Mouse (Mus musculus): ENCODE results near the gene Bglap2.
"Not testable (repeated sequence)": the region's sequence is repeated elsewhere in the genome, so short reads cannot be mapped to it uniquely, and the experiment has no call there.

Bglap2 gene

DNA sequence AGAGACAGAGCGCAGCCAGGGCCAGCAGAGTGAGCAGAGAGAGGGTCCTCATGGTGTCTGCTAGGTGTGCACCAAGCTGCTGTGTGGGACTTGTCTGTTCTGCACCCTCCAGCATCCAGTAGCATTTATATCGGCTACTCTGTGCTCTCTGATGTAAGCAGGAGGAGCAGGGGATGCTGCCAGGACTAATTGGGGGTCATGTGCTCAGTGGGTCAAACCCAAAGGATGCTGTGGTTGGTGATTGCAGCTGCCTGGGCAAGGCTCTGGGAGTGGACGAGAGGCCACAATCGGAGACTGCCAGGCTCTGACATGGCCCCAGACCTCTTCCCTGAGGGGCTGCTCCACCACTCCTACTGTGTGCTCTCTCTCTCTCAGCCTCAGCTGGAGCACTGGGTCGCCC is at the start of gene Bglap2:
TSS of gene Bglap2 (minus strand) at position 101 of the 400 bp plus-strand sequence.
- not testable (repeated sequence) for DNase-seq (ENCODE audit: low read depth)

DNA sequence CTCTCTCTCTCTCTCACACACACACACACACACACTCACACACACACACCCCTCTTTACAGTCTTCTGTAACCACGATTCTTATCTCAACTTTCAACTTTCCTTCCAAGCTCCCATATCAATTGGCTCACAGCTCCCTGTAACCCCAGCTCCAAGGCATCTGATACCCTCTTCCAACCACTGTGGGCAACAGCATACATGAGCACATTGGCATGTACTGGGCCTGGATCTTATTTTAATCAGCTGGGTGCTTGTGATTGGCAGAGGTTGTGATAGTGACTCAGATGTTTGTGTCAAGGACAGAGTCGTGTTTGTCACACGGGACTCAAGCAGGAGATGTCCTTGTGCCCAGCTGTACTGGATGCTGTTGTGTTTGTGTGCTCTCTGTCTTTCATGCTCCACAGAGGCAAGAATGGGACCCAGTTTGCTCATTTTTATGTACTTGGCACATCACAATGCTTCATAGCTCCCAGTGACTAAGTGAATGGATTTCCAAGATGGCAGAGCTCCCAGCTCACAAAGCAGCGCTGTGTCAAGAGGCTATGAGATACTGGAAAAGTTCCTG is 48.9 kb upstream of the Bglap2 start:
- no peak for DNase-seq (ENCODE audit: low read depth)

DNA sequence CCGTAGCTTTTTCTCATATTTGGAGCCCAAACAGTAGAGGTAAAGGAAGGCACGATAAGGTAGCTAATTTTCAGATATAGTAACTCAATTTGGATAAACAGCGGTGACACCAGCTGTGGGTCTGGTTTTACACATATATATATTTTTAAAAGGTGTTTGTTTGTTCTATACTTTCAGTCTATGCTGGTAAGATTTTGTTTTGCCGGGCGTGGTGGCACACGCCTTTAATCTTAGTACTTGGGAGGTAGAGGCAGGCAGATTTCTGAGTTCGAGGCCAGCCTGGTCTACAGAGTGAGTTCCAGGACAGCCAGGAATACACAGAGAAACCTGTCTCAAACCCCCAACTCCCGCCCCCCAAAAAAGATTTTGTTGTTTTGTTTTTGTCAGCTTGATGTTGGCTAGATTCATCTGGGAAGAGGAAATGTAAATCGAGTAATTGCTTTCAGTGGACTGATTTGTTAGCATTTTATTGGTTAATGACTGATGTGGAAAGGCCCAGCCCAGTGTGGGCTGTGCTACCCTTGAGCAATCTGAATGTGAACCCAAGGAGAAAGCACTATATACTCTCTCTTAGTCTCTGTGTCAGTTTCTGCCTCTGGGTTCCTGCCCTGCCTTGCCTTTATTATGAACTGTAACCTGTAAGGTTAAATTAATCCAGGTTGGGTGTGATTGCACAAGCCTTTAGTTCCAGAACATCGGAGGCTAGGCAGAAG is 47.4 kb upstream of the Bglap2 start:
- no peak for DNase-seq (ENCODE audit: low read depth)

DNA sequence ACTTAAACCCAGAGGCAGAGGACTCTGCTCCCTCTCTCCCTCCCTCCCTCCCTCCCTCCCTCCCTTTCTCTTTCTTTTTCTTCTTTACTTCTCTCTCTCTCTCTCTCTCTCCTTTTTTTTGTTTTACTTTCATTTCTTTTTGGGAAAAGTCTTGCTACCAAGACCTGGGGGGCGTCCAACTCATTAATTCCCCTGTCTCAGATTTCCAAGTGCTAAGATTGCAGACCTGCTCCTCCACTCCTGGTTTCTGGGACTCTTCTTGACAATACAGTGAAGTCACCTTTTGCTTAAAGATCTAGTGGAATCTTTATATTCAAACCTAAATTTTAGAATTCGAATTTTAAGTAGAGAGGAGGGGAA is 46.8 kb upstream of the Bglap2 start:
- no peak for DNase-seq (ENCODE audit: low read depth)

DNA sequence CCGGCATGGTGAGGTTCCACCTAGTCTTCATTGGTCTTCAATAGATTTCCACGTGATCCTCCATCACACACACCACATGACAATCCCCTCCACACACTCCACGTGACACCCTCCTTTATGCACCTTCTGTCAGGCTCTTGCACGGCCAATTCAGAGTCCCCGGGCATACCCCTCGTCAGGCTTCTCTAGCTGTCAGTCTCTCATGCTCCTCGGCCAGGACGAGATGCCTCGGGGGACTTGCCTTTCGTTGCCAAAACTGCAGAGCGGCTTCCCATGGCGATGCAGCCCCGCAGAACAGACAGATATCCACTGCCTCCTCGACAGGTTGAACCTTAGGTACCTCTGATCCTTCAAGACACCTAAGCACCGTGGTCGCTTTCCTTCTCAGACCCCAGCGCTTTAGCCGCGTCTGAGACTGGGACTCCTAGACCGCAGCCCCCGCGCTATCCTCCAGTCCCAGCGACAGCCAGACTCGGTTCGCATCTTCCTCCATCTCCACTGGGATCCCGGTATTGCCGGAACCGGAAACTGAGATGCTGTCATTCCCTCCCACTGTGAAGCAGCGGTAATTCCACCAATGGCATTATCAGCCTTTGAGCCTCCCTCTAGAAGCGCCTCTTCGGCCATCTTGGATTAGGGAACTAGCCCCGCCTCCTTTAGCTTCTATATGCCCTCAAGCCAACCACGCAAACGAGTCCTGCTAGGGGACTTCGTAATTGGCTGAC is 46.3 kb upstream of the Bglap2 start, which contains the start of gene Slc25a44:
TSS of gene Slc25a44 (minus strand) at position 535 of the 725 bp plus-strand sequence.
- DNase-seq (ENCODE audit: low read depth) = peak; percentile 97

DNA sequence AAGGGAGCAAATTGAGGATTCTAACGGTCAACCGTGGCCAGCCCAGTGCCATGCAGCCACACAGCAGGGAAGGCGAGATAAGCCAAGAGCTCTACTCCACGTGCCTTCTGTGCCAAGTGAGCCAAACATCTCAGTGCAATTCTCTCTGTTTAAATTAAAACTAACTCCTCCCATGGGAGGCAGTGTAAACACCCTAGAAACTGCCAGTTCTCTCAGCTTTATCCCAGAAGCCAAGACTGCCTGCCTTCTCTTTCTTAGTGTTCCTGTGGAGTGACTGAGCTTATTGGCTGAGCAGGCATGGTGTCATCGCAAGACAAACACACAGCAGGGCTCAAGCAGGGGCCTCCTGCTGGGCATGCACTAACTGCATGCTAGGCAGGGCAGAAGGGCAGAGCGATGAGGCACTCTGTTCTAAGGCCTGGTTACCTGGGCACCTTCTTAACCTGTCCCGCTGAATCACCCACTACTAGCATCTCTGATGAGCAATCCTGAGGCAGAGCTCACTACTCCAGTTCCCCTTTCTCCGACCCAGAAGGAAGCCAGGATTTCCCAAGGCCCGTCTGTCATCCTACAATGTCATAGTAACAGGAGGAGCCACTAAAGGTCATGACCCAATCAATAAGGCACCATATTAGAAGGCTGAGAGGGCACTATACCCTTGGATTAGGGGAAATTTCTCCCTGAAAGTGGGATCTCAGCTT is 43.7 kb upstream of the Bglap2 start:
- DNase-seq (ENCODE audit: low read depth) = no peak

DNA sequence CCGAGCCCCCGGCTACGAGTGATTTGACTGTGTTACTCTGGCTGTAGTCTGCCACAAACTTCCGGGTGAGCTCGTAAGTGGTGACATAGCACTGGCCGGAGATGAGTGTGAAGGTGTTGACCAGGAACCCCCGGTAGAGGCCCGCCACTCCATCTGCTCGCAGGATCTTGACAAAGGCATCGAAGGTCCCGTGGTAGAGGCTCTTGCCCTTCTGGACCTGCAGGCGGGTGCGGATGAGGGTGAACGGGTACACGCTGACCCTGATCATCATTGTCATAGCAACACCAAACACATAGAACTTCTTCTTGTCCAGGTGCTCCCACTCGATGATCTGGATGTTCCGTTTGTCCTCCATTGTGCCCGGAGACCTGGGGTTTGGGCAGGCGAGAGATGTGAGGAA is 42.3 kb upstream of the Bglap2 start:
- DNase-seq (ENCODE audit: low read depth) = no peak

DNA sequence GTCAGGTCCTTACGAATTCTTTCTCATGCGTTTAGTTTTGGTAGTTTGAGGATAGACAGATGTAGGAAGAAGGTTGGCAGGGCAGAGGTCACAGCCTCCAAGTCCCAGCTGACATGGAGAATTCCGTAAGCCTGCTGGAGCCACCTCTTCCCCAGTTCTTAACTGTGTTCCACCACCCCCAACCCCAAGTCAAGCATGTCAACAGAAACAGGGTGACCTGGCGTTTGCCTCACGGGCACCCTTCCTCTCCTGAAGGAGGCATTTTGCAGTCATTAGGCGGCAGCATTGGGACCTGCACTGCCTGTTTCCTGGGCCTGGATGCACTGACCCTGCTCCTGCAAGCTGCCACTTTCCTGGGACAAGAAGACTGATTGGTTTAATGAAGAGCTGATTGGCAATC is 39.5 kb upstream of the Bglap2 start:
- no peak for DNase-seq (ENCODE audit: low read depth)

DNA sequence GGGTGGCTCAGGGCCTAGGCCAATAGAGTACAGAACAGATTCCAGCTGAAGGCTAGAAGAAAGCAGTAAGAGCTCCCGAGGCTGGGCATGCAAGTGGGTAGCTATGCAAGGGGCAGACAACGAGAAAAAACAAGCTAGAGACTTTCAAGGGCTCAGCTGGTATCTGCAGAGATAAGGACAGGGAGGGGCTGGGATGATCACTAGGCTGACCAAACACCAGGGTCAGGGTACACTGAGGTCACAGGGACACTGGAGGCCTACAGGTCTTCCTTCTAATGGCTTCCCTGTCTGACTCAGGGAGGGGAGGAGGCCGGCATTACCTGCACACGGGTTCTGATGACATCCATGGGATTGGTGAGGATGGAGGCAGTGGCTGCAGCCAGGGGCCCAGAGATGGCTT is 37.2 kb upstream of the Bglap2 start:
- DNase-seq (ENCODE audit: low read depth) = no peak

DNA sequence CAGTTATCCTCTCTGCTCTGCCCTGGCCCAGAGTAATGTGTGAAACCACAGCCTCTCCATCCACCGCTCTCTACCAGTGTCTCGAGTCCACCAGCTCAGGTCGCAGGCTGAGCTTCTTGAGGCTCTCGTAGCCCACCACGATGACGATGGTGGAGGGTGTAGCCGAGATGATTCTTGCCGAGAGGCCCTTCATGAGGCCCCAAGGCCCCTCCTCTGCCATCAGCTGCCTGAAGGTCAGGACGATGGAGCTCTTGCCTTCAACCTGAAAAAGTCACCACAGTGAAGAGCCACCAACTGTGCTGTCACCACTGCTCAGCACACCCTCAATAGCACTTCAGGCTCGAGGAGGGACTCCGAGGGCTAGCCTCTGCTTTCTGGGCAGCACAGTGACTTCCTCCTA is 34.1 kb upstream of the Bglap2 start:
- no peak for DNase-seq (ENCODE audit: low read depth)

DNA sequence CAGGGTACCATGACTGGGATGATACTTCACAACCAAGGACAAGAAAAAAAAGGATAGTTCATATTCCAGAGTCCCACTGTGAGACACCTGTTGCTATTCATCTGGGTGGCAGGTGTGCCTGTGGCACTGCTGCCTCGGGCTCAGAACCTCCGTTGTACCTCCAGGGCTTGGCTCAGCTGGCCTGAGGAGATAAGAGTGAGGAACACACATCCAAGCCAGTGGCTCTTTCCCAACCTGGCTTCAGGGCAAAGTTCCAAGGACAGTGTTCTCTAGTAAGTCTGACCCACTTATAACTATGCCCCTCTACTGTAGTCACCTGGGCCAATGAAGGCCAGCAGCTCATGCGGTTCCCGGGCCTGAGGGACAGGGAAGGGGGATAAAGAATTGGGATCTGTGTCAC is 33.2 kb upstream of the Bglap2 start:
- DNase-seq (ENCODE audit: low read depth) = no peak

DNA sequence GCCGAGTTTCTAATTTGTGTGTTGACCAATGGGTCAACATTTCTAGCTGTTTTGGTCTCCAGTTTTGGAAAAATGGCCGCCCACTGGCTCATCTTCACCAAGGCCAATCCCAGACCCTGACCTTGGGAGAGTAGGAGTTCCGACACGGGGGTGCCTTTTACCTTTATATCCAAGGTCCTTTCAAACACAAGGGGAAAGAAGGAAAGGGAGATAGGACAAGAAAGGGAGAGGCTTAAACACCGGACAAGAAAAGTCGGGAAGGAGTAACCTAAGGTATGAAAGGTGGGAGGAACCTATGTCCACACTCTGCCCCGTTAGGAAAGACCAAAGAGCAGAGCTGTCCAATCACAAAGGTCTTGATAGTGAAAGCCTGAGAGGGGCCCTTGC is 32.1 kb upstream of the Bglap2 start:
- no peak for DNase-seq (ENCODE audit: low read depth)

DNA sequence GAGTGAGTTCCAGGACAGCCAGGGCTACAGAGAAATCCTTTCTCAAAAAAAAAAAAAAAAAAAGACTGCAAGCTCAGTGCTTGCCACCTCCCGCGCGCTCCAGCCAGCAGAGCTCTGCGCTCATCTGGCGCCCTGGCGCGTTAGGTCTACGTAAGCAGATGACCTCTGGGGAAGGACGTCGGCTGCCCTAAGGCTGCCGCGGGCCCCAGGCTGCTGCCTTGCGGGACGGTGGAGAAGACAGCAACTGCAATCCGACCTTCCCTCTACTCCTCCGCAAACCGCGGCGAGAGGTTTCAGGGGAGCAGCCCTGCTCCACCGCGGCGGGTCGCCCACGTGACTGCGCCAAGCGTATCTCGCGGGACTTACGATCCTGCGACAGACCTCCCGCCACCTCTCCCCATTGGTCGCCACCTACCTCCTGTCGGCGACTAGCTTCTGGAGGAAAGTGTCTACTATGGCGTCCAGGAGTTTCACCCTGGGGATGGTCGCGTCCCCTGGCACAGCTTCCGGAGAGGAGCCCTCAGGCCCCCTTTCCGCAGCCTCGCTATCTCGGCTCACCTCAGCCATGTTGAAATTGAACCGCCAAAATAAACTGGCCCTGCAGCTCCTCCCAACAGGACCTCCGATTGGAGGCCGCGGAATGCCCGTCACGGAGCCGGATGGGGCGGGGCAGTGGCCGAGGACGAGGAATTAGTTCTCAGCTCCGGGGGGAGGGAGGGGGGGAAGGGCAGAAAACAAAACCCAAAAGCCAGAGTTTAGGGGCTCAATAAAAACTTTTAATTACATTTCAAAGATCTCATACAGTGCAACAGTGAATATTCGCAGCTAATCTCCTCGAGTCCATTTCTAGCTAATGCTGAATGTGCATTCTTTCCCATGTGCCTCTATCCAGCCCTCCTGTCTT is 31.5 kb upstream of the Bglap2 start, which contains the start of gene Pmf1:
TSS of gene Pmf1 (minus strand) at position 591 of the 904 bp plus-strand sequence.
- DNase-seq (ENCODE audit: low read depth) = peak; percentile 84

DNA sequence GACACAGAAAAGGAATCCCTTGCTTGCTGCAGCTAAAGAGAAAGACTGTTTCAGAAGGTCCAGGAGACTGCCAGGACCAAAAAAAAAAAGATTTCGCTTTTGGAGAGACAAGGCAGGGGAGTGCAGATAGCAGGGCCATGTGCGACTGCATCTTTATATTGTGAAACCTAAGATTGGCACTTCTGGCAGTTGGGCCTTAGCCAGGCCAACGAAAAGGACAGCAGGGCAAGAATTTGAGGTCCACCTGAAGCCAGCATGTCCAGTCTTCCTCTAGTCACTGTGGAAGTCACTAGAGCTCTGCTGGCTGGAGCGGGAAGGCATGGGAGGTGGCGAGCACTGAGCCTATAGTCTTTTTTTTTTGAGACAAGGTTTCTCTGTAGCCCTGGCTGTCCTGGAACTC is 30.5 kb upstream of the Bglap2 start:
- no peak for DNase-seq (ENCODE audit: low read depth)

DNA sequence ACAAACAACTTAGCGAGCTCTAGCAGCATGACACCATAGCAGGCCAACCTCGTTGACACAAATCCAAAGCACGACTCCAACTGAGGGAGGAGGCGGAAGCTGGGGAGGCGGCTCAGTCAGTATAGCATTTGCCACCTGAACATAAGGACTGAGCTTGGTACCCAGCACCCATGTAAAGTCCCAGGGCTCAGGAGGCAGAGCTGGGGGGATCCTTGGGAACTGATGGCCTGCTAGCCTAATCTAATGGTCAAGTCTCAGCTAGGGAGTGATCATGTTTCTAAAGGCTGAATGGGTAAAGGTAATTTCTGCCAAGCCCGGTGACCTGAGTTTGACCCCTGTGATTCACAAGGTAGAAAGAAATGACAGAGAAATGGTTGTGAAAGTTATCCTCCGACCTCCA is 29.0 kb upstream of the Bglap2 start:
- no peak for DNase-seq (ENCODE audit: low read depth)

DNA sequence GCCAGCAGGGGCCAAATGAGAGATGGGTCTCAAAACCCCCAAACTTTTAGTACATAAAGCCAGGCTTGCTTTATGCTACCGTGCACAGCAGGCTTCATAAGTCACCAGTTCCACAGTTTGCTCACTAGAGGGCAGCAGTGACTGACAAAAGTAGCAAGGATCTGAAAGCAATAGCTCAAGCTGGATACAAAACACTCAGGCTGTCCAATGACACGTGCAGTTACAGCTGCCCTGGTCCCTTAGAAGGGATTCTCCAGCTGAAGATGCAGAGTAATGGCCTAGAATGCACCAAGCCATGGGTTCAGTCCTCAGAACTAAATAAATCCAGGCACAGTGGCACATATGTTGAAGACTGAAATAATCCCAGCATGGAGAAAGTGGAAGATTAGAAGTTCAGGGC is 28.6 kb upstream of the Bglap2 start:
- DNase-seq (ENCODE audit: low read depth) = peak; percentile 75

DNA sequence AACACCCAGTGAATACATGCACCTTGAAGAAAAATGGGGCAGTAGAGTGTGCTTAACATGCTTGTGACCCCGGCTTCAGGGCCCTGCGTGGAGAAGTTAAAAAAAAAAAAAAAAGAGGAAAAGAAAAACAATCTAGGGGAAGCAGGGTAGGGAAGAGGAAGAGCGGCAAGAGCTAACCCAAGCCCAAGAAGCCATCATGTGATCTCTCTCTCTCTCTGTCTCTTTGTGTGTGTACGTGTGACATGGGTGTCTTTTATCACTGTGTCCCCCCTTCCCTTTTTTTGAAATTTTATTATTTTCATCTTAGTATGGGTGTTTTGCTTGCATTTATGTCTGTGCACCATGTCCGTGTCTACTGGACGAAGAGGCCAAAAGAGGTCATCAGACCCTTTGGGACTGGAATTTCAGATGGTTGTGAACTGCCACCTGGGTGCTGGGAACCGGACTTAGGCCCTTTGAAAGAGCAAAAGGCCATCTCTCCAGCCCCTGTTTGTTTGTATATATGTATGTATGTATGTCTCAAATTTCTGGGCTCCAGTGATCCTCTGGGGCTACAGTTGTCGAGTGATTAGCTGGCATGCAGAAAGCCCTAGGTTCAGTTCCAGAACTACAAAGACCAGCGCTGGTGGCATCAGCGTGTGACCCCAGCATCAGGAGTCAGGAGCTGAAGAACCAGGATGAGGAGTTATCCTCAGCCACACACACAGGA is 25.2 kb upstream of the Bglap2 start:
- no peak for DNase-seq (ENCODE audit: low read depth)

DNA sequence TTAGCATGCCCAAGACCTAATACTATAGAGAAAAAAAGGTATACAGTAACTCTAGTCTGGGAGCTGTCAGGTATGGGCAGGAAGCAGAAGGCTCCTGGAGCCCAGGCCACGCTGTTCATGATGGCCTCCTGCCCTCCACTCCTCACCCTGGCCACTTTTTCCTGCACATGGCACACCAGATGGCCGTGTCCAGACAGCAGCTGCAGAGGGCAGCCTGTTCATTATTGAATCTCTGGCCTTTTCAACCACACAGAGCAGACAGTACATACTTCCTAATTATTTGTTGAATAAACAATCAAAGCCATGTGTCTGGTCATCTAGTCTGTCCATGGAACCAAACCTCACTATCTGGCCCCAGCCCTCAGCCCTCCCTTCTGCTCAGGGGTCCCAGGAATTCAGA is 20.2 kb upstream of the Bglap2 start:
- DNase-seq (ENCODE audit: low read depth) = no peak

DNA sequence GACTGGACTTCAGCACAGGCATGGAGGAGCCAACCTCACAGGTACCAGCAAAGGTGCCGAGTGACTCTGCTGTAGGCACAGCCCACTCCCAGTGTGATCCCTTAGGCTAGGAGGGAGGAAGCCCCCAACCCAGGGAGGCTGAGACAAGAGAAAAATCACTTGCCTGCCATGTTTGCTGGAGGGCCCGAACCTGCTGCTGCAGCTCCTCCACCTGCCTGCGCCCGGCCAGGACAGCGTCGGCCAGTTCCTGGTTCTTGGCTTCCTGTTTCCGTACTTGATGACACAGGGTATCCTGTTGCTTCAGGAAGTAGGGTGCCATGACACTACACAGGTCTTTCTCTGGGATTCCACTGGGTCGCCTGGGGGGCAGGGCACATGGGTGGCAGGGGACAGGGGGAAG is 17.2 kb upstream of the Bglap2 start:
- DNase-seq (ENCODE audit: low read depth) = no peak

DNA sequence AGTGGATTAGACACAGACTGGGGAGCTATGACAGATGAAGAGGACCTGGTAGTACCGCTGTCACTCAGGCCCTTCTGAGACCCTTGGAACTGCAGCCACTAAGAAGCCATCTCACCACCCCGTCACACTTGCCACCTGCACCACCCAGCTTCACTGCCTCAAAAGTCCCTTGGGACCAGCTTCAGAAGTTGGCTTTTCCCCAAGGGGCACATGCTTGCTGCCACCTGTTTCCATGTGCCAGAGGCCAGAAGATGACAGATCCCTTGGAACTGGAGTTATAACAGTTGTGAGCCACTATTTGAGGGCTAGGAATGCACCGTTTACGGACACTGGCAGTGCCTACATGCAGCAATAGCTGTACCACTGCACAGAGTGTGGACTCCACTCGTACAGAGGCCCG is 16.8 kb upstream of the Bglap2 start:
- DNase-seq (ENCODE audit: low read depth) = no peak

DNA sequence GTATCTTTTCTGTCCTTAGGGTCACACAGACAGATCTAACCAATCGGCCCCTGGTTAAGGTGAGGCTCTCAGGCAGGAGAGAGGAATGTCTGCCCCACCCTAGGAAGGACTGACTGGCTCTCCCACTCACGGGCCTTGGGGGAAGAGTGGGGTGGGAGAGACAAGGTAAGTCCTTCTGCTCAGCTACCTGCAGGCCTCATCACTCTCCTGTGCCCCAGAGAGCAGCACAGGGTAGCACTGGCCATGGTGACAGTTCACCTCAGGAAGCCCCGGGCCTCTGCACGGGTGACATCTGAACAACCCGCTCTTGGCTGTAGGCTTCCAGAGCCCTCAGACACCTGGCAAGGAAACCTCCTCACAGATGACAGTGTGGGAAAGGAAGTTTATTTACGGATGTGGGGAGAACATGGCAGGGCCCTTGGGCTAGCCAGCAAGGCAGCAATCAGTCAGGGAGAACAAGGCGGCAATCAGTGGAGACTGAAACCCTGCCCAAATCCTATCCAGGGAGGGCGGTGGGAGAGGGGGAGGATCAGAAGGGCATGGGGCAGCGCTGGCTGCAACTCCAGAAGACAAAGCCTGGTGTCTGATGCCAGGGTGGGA is 15.4 kb upstream of the Bglap2 start:
- no peak for DNase-seq (ENCODE audit: low read depth)

Measured in c-Kit-positive CD71-negative TER-119-negative erythroid progenitor cells, embryonic 14.5 days (primary cell).